Mouse (Mus musculus) liver, adult (tissue): ENCODE data around the gene Hist1h4i.

Experiments used
- GATA4 ChIP-seq: IDR thresholded peaks from 2 replicates; pipeline ENCODE4 v1.6.1; 2014; ENCODE audit warnings: mild to moderate bottlenecking, low read length; ENCODE audit not compliant: insufficient replicate concordance

Hist1h4i gene

GRCm38 (mm10) chr13:22006334-22007120, 34.6 kb downstream of the Hist1h4i start:
- no peak for TF ChIP-seq GATA4

DNA sequence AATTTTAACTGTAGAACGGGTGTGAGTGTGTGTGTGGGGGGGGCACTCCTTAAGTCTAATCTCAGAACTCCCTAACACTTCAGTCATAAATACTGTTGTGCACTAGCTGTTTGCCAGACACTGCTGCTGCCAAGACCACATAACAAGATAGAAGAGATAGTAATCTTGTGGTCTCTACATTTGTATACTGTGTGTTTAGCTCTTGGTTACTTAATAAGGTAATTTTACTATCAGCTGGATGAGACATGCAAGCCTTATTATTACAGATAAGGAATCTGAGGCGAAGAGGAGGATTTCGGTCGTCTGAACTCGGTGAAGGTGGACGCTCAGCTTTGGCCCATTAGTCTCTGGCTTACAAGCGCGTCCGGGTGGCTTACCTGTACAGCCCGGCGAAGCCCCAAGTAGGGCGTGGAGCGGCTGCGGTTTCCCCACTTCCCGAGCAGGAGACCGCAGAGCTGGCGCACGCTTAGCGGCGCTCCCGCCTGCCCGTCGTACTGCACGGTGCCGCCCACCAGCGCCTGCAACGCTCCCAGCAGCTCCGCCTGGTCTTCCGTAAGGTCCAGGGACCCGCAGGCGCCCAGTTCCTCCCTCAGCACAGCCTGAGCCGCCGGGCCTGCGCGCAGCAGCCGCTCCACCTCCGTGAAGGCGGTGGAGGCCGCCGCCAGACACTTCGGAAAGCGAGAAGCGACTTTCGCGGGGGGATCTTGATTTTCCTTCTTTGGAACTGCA, 35.4 kb downstream of the Hist1h4i start:
- TF ChIP-seq GATA4 = no peak

- no peak for TF ChIP-seq GATA4
Measured at GRCm38 (mm10) chr13:22001823-22002222, 39.3 kb downstream of the Hist1h4i start.

GRCm38 (mm10) chr13:22001346-22001745, 39.8 kb downstream of the Hist1h4i start:
- TF ChIP-seq GATA4 = no peak

GRCm38 (mm10) chr13:21999147-21999546, 42.0 kb downstream of the Hist1h4i start:
- TF ChIP-seq GATA4 = no peak

DNA sequence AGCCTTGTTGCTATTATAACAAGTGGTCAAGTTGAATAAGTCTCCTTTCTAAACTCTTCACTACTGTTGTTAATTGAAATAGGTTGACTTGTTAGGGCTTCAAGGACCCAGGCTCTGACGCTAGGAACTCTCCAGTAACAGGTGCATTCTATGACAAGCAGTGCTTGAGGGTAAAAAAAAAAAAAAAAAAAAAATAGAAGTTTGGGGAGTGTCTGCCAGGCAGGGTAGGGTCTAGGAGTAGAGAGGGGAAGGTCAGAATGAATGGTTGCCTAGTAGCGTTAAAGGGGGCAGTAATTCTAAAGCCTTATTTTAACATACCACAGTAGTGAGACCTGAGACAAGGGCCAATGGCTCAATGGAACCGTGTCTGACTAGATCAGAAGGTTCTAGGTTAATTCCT, 42.8 kb downstream of the Hist1h4i start:
- no peak for TF ChIP-seq GATA4

GRCm38 (mm10) chr13:21997821-21998220, 43.3 kb downstream of the Hist1h4i start:
- no peak for TF ChIP-seq GATA4

GRCm38 (mm10) chr13:21997201-21997820, 43.9 kb downstream of the Hist1h4i start:
- no peak for TF ChIP-seq GATA4

DNA sequence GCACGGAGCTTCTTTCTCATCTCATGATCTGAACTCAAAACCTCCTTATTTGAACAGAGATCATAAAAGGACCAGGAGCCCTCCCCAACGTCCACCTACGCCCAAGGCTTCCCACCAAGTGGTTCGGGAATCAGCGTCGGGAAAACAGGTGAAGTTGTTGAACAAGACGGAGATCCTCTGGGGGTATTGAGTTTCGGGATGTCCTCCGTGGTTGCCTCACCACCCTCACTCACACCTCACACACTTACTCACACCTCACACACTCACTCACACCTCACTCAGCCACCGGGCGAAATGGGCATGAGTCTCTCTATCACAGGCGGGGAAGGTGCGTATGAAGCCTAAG, 44.3 kb downstream of the Hist1h4i start:
- no peak for TF ChIP-seq GATA4

GRCm38 (mm10) chr13:21996101-21996839, 44.9 kb downstream of the Hist1h4i start:
- TF ChIP-seq GATA4 = no peak

DNA sequence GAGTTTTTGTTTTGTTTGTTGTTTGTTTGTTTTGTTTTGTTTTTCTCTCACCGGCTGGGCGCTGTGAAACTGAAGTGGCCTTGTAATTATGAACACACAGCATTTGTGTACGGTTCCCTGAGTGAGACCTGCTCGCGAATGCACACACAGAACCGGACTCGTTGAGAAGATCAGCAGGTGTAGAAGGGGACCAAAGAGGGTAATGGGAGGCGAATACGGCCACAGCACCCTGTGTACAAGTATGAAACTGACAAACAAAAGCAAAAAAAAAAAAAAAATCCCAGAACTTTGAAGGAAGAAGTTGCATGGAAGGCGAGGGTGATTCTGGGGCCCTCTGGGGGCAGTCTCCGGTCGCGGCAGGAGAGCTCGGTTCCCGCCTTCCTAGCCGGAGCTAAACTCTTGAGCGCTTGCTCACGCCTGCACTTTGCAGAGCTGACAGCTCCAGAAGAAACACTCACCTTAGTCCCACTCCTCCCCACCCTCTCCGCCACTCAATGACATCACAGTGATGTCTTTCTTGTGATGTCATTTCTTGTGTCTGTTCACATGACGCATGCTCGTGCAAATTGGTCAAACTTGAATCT, 45.7 kb downstream of the Hist1h4i start:
- no peak for TF ChIP-seq GATA4

- TF ChIP-seq GATA4 = no peak
Measured at GRCm38 (mm10) chr13:21994896-21995295, 46.3 kb downstream of the Hist1h4i start.

- no peak for TF ChIP-seq GATA4
Measured at GRCm38 (mm10) chr13:21993957-21994738, 47.0 kb downstream of the Hist1h4i start.

- no peak for TF ChIP-seq GATA4
Measured at GRCm38 (mm10) chr13:21992550-21992949, 48.6 kb downstream of the Hist1h4i start.
